Mouse (Mus musculus): ENCODE measurements around the gene Gatad2b. TPM values are rescaled to one million over a fixed set of nuclear protein-coding genes. Genes with fewer than 3 reads are reported as not detected.

Gene Gatad2b
- polyA plus RNA-seq, 1 experiment from 2014 or later: 12.1 TPM

DNA sequence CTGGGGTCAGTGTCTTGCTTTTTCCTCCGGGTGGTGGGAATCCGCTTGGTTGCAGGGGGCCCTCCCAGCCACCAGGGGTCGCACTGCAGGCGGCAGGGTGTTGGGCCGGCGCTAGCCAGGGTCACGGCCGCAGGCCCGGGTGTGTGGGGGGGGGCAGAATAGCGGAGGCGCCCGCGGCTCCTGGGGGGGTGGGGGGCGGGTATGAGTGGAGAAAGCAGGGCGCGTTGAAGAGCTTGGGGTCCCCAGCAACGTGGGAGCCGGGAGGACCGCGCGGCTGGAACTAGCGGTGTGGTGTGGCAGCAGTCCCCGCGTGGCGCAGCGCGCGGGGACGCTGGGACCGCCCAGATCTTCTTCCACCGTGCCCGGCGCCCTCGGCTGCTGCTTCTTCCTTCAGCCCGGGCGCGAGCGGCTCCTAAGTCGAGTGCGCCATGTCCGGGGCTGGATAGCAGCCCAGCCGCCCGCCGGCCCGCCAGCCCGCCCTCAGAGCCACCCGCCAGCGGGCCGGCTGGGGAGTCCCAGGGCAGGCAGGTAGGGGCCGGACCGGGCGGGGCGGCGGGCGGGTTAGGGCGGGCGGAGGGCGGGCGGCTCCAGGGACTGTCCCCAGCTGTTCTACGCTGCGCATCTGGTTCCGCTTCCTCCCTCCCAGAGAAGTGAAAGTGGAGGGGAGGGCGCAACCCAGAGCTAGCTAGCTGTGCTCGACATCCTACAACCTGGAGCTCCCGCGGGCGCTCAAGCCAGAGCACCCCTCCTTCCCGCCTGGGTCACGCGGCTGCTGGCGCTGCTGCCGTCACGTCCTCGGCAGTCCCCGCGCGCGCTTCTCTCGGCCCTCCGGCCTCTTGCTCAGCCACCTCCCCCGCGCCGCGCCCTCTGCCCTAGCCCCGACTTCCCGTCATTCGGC lies 27.7 kb upstream of the Gatad2b start, which contains the start of gene Dennd4b:
Gene Dennd4b, plus strand, starts transcription at position 152 of the 898 bp plus-strand sequence.
- H3K27ac ChIP-seq (ENCODE audit: low read depth, low read length): peak within 1 kb of the TSS; percentile 97
- no peaks in the 10 kb centered on the region for H3K27me3 ChIP-seq (replicated peaks; ENCODE audit: control insufficient read depth, insufficient read depth, low read length)
- under 1% methylated on average over 53 of the region's 87 CpGs for WGBS
- peak; percentile 86 for ATAC-seq
- H3K4me2 ChIP-seq (ENCODE audit: low read length): peak within 1 kb of the TSS; percentile 76
- H3K4me3 ChIP-seq (ENCODE audit: low read length): peak within 1 kb of the TSS; percentile 96
- H3K4me1 ChIP-seq (ENCODE audit: control insufficient read depth, insufficient read depth, low read depth, low read length): peaks cover 10% of the 10 kb centered on the region
- H3K36me3 ChIP-seq (ENCODE audit: control insufficient read depth, insufficient read depth, low read length): peaks cover 29% of the 10 kb centered on the region
- H3K9me3 ChIP-seq (ENCODE audit: control insufficient read depth, low read length): no peaks in the 10 kb centered on the region
- peak within 1 kb of the TSS; percentile 99 for H3K9ac ChIP-seq (ENCODE audit: low read depth, low read length)

DNA sequence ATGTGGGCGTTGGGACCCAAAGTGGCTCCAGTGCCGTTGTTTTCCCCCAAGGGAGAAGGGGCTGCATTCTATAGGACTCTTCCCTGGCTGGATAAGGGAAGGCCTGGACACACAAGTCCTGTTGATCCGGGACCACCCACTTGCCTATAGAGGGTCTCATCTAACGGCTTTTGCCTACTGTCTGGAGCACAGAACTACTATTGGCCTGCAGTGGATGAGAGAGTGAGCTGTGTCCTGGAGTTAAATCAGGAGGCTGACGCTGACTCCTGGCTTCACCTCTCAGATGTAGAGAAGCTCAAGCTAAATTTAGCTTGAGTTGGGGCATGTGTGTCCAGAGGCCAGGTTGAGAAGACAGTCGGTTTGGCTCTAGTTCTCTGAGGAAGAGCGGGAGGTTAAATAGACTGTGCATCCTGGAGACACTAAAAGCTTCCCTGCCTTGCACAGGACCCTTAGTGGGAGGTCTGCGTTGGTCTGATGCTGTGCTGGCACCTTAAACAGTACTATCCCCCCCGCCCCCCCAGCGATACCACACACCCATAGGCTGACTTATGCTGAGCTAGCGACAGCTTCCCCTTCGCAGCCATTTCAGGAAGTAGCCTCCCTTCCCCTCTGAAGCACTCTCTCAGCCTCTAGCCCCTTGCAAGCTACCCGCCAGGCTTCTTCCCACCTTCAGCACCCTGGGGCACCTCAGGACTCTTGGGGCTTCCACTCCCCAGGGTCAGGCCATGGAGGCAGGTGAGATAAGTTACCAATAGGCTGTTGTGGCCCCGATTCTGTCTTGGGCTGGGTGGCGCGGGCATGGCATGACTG lies 26.8 kb upstream of the Gatad2b start:
- no peaks in the 10 kb centered on the region for H3K27me3 ChIP-seq (replicated peaks; ENCODE audit: control insufficient read depth, insufficient read depth, low read length)
- H3K36me3 ChIP-seq (ENCODE audit: control insufficient read depth, insufficient read depth, low read length): peaks cover 20% of the 10 kb centered on the region
- peak overlapping the region; percentile 97 for H3K27ac ChIP-seq (ENCODE audit: low read depth, low read length)
- peak overlapping the region; percentile 96 for H3K4me3 ChIP-seq (ENCODE audit: low read length)
- peak overlapping the region; percentile 99 for H3K9ac ChIP-seq (ENCODE audit: low read depth, low read length)
- H3K9me3 ChIP-seq (ENCODE audit: control insufficient read depth, low read length): no peaks in the 10 kb centered on the region
- peak; percentile 51 for ATAC-seq
- peaks cover 10% of the 10 kb centered on the region for H3K4me1 ChIP-seq (ENCODE audit: control insufficient read depth, insufficient read depth, low read depth, low read length)
- WGBS: 26% methylated on average over 16 of the region's 16 CpGs
- H3K4me2 ChIP-seq (ENCODE audit: low read length): peak overlapping the region; percentile 76

DNA sequence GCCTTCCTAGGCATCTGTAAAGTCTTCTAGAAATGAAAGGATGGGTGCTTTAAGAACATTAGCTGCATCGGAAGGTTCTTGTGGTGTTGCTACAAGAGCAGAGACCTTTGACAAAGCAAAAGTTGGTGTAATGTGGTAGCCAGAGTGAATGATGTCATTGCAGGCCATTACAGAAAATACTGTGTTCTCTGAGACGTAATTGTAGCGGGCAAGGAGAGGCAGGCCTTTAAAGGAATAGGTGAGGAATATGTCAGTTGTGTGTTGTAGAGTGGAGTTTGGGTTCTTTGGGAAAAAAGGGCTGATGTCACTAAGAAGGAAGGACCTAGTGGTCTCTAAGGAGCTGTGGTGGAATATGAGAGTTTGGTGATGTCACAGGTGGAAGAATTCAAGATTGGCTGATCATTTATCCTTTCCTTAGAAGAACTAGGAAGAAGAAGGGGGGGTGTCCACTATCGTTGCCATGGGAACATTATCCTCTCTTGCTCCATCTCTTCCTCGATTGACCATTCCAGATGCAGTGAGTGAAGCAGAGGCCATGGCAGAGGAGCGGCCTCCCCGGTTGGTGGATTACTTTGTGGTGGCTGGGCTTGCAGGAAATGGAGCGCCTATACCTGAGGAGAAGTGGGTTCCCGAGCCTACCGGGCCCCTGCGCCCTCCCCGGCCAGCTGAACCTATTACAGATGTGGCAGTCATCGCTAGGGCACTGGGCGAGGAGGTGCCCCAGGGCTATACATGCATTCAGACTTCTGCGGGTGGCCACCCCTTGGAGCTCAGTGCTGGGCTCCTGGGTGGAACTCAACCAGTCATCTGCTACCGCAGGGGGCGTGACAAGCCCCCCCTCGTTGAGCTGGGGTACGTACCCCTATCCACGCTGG lies 25.8 kb upstream of the Gatad2b start:
- H3K4me3 ChIP-seq (ENCODE audit: low read length): no peak overlapping the region
- ATAC-seq: no peak
- H3K27me3 ChIP-seq (replicated peaks; ENCODE audit: control insufficient read depth, insufficient read depth, low read length): no peaks in the 10 kb centered on the region
- no peaks in the 10 kb centered on the region for H3K9me3 ChIP-seq (ENCODE audit: control insufficient read depth, low read length)
- peaks cover 10% of the 10 kb centered on the region for H3K4me1 ChIP-seq (ENCODE audit: control insufficient read depth, insufficient read depth, low read depth, low read length)
- H3K27ac ChIP-seq (ENCODE audit: low read depth, low read length): no peak overlapping the region; the same call in 1 of the 2 replicates
- WGBS: 90% methylated on average over 20 of the region's 20 CpGs
- H3K4me2 ChIP-seq (ENCODE audit: low read length): no peak overlapping the region; the same call in 1 of the 2 replicates
- H3K36me3 ChIP-seq (ENCODE audit: control insufficient read depth, insufficient read depth, low read length): peaks cover 16% of the 10 kb centered on the region
- no peak overlapping the region for H3K9ac ChIP-seq (ENCODE audit: low read depth, low read length)

DNA sequence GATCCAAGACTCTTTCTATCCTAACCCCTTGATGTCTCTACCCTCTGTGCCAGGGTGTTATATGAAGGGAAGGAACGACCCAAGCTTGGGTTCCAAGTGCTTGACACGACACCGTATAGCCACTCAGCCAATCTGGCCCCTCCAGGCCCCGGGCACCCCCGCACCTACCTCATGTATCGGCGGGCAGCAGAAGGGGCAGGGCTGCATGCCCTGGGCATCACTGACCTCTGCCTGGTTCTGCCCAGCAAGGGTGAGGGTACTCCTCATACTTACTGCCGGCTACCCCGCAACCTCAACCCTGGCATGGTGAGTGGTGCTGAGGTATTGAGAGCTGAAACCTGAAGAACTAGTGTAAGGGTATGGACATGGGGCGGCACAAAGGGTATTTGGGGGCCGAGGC lies 24.8 kb upstream of the Gatad2b start:
- ATAC-seq: no peak
- 95% methylated on average over 11 of the region's 11 CpGs for WGBS
- Histone ChIP-seq H3K9me3 (ENCODE audit: control insufficient read depth, low read length) (no peaks in the 10 kb centered on the region), H3K27me3 (replicated peaks; ENCODE audit: control insufficient read depth, insufficient read depth, low read length) (no peaks in the 10 kb centered on the region), H3K27ac (ENCODE audit: low read depth, low read length) (no peak overlapping the region), H3K4me1 (ENCODE audit: control insufficient read depth, insufficient read depth, low read depth, low read length) (peaks cover 10% of the 10 kb centered on the region), H3K4me2 (ENCODE audit: low read length) (no peak overlapping the region), H3K4me3 (ENCODE audit: low read length) (no peak overlapping the region), H3K9ac (ENCODE audit: low read depth, low read length) (no peak overlapping the region), H3K36me3 (ENCODE audit: control insufficient read depth, insufficient read depth, low read length) (peaks cover 14% of the 10 kb centered on the region)

DNA sequence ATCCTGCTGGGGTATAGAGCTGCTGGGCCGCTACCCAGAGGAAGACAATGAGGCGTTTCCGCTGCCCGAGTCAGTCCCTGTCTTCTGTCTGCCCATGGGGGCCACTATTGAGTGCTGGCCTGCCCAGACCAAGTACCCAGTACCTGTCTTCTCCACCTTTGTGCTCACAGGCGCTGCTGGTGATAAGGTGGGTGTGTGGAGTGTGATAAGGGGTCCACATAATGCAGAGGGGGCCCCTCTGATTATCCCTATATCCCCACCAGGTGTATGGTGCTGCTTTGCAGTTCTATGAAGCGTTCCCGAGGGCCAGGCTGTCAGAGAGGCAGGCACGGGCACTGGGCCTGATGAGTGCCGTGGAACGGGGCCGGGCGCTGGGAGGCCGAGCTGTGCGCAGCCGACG lies 24.0 kb upstream of the Gatad2b start:
- 85% methylated on average over 16 of the region's 16 CpGs for WGBS
- H3K4me1 ChIP-seq (ENCODE audit: control insufficient read depth, insufficient read depth, low read depth, low read length): peaks cover 10% of the 10 kb centered on the region

DNA sequence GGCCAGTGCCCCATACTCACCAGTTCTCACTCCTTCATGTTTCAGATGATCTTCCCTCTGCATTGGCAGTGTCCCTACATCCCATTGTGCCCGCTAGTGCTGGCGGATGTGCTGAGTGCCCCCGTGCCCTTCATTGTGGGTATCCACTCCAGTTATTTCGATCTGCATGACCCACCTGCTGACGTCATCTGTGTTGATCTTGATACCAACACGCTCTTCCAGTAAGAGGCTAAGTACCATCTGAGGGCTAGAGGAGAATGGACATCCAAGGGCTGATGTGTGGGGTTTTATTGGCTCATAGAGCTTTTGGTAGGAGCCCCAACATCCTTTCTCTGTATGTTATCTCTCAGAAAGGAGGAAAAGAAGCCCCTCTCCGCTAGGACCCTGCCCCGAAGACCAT lies 22.2 kb upstream of the Gatad2b start:
- peaks cover 8% of the 10 kb centered on the region for H3K36me3 ChIP-seq (ENCODE audit: control insufficient read depth, insufficient read depth, low read length)
- H3K4me2 ChIP-seq (ENCODE audit: low read length): no peak overlapping the region
- no peak overlapping the region for H3K27ac ChIP-seq (ENCODE audit: low read depth, low read length)
- no peaks in the 10 kb centered on the region for H3K27me3 ChIP-seq (replicated peaks; ENCODE audit: control insufficient read depth, insufficient read depth, low read length)
- no peak for ATAC-seq
- H3K9ac ChIP-seq (ENCODE audit: low read depth, low read length): no peak overlapping the region
- no peaks in the 10 kb centered on the region for H3K9me3 ChIP-seq (ENCODE audit: control insufficient read depth, low read length)
- peaks cover 10% of the 10 kb centered on the region for H3K4me1 ChIP-seq (ENCODE audit: control insufficient read depth, insufficient read depth, low read depth, low read length)
- 97% methylated on average over 8 of the region's 8 CpGs for WGBS
- H3K4me3 ChIP-seq (ENCODE audit: low read length): no peak overlapping the region

More for the DNA sequence above, 24.0 kb upstream of the Gatad2b start:
- Histone ChIP-seq H3K27me3 (replicated peaks; ENCODE audit: control insufficient read depth, insufficient read depth, low read length) (no peaks in the 10 kb centered on the region), H3K27ac (ENCODE audit: low read depth, low read length) (no peak overlapping the region), H3K9ac (ENCODE audit: low read depth, low read length) (no peak overlapping the region), H3K9me3 (ENCODE audit: control insufficient read depth, low read length) (no peaks in the 10 kb centered on the region), H3K4me2 (ENCODE audit: low read length) (no peak overlapping the region), H3K4me3 (ENCODE audit: low read length) (no peak overlapping the region), H3K36me3 (ENCODE audit: control insufficient read depth, insufficient read depth, low read length) (peaks cover 7% of the 10 kb centered on the region)
- no peak for ATAC-seq

DNA sequence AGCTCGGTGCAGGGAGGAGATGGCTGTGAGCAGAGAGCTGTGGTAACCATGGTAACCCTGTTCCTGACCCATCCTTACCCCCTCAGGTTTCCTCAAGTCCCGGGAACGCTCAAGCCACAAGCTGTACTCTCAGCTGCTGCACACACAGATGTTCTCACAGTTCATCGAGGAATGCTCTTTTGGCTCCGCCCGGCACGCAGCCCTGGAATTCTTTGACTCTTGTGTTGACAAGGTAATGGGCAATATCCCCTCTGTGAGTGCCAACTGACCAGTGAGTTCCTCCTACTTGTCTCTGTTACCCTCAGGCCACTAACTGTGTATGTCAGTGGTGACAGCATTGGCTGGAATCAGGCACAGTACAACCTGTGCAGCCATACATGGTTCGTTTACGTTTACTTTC lies 20.8 kb upstream of the Gatad2b start:
- Histone ChIP-seq H3K36me3 (ENCODE audit: control insufficient read depth, insufficient read depth, low read length) (peaks cover 14% of the 10 kb centered on the region), H3K9me3 (ENCODE audit: control insufficient read depth, low read length) (no peaks in the 10 kb centered on the region), H3K4me1 (ENCODE audit: control insufficient read depth, insufficient read depth, low read depth, low read length) (no peaks in the 10 kb centered on the region), H3K27ac (ENCODE audit: low read depth, low read length) (no peak overlapping the region), H3K9ac (ENCODE audit: low read depth, low read length) (no peak overlapping the region), H3K27me3 (replicated peaks; ENCODE audit: control insufficient read depth, insufficient read depth, low read length) (no peaks in the 10 kb centered on the region), H3K4me3 (ENCODE audit: low read length) (no peak overlapping the region), H3K4me2 (ENCODE audit: low read length) (no peak overlapping the region)
- no peak for ATAC-seq
- 75% methylated on average over 9 of the region's 9 CpGs for WGBS

DNA sequence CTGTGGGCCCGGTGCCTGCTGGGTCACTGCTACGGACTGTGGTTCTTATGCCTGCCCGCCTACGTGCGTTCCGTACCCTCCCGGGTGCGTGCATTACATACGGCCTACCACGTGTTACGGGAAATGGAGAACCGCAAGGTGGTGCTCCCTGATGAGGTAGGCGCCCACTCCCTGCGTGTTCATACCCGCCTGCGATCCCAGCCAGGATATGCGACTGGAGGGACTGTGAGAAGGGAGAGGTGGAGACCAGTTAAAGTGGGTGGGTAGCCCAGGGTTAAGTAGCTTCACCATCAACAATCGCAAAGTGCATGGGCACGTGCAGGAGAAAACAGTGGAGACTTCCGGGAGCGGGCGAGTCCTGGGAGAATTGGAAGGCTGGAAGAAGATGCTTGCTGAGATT lies 19.1 kb upstream of the Gatad2b start:
- peaks cover 19% of the 10 kb centered on the region for H3K36me3 ChIP-seq (ENCODE audit: control insufficient read depth, insufficient read depth, low read length)
- no peak overlapping the region for H3K9ac ChIP-seq (ENCODE audit: low read depth, low read length)
- 93% methylated on average over 22 of the region's 22 CpGs for WGBS
- no peaks in the 10 kb centered on the region for H3K9me3 ChIP-seq (ENCODE audit: control insufficient read depth, low read length)
- no peak for ATAC-seq
- H3K4me2 ChIP-seq (ENCODE audit: low read length): no peak overlapping the region
- no peaks in the 10 kb centered on the region for H3K4me1 ChIP-seq (ENCODE audit: control insufficient read depth, insufficient read depth, low read depth, low read length)
- H3K4me3 ChIP-seq (ENCODE audit: low read length): no peak overlapping the region
- no peaks in the 10 kb centered on the region for H3K27me3 ChIP-seq (replicated peaks; ENCODE audit: control insufficient read depth, insufficient read depth, low read length)
- H3K27ac ChIP-seq (ENCODE audit: low read depth, low read length): no peak overlapping the region

All from hindbrain, embryonic 16.5 days (tissue).